In the genomic region with DNA sequence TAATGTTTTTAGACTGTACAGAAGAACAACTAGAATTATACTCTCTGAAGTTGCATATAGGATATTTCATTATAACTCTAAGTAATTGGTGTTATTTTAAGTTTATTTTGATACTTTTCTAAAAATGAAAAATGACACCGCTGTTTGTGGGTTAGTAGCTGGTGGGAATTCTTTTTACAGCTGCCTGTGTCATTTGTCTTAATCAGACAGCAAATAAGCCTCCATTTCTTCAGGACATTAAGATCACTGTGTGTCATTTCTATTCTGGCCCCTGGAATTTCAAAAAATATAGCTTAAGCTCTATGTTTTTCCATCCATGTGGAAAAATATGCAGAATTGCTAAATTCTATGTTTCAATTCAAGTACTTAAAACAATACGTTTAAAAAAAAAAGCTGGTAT, we compare ENCODE assay signal across 35 mouse cellular contexts.
"Had no signal": no experiment of that assay in that cellular context is flagged by ENCODE, and none has a peak within 500 bp of the region (broad histone marks: within the 10 kb centered on the region; RNA-seq: fewer than 3 reads in every experiment).

No protein-coding gene starts in this region.

- H3K9me3 ChIP-seq: heart, embryonic 10.5 days; heart, embryonic 13.5 days; heart, embryonic 15.5 days; hindbrain, embryonic 10.5 days; hindbrain, embryonic 12.5 days; hindbrain, embryonic 13.5 days; hindbrain, embryonic 15.5 days; intestine, embryonic 15.5 days; kidney, embryonic 15.5 days had no signal

- H3K4me2 ChIP-seq: heart, embryonic 11.5 days; heart, embryonic 12.5 days; heart, embryonic 13.5 days; heart, embryonic 15.5 days; hindbrain, embryonic 12.5 days; hindbrain, embryonic 13.5 days; hindbrain, embryonic 14.5 days; hindbrain, embryonic 15.5 days; intestine, embryonic 15.5 days; kidney, embryonic 15.5 days had no signal

- H3K27me3 ChIP-seq: heart, embryonic 12.5 days; heart, embryonic 13.5 days; heart, embryonic 15.5 days; hindbrain, embryonic 12.5 days; hindbrain, embryonic 13.5 days; hindbrain, embryonic 15.5 days; intestine, embryonic 15.5 days; kidney, embryonic 15.5 days had no signal

- H3K27ac ChIP-seq: heart, embryonic 10.5 days; heart, embryonic 13.5 days; heart, embryonic 15.5 days; hindbrain, embryonic 10.5 days; hindbrain, embryonic 12.5 days; hindbrain, embryonic 13.5 days; hindbrain, embryonic 14.5 days; hindbrain, embryonic 15.5 days; hindbrain, postnatal 0 days; intestine, embryonic 15.5 days; kidney, embryonic 15.5 days; kidney, postnatal 0 days; layer of hippocampus, adult 2 months had no signal

- H3K4me1 ChIP-seq: heart, embryonic 10.5 days; heart, embryonic 12.5 days; heart, embryonic 15.5 days; hindbrain, embryonic 10.5 days; hindbrain, embryonic 15.5 days; intestine, embryonic 15.5 days; kidney, embryonic 15.5 days had no signal

- DNase-seq: heart, postnatal 10 days; heart, postnatal 14 days; heart, postnatal 36 days; heart, postnatal 4 days; kidney, adult 11 months; kidney, adult 18-20 months; kidney, adult 2 months; kidney, adult 8-10 months; kidney, adult 9 months; kidney, postnatal 10 days; kidney, postnatal 14 days; kidney, postnatal 25 days; kidney, postnatal 36 days; kidney, postnatal 4 days; layer of hippocampus, adult 9-11 months; layer of hippocampus, postnatal 36 days had no signal

- H3K9ac ChIP-seq: heart, embryonic 12.5 days; heart, embryonic 13.5 days; heart, embryonic 15.5 days; hindbrain, embryonic 12.5 days; hindbrain, embryonic 13.5 days; hindbrain, embryonic 14.5 days; hindbrain, embryonic 15.5 days; intestine, embryonic 15.5 days; kidney, embryonic 15.5 days had no signal

- H3K36me3 ChIP-seq: heart, embryonic 10.5 days; heart, embryonic 12.5 days; heart, embryonic 13.5 days; heart, embryonic 15.5 days; hindbrain, embryonic 10.5 days; hindbrain, embryonic 12.5 days; hindbrain, embryonic 13.5 days; hindbrain, embryonic 15.5 days; intestine, embryonic 15.5 days; kidney, embryonic 15.5 days had no signal

- H3K4me3 ChIP-seq: heart, embryonic 10.5 days; heart, embryonic 12.5 days; heart, embryonic 13.5 days; heart, embryonic 15.5 days; hindbrain, embryonic 10.5 days; hindbrain, embryonic 12.5 days; hindbrain, embryonic 13.5 days; hindbrain, embryonic 15.5 days; intestine, embryonic 15.5 days; kidney, embryonic 15.5 days; layer of hippocampus, adult 2 months had no signal

- ATAC-seq: hindbrain, embryonic 16.5 days; hindbrain, postnatal 0 days; inflammation-experienced regulatory T-cells, adult 6 months; intestine, embryonic 15.5 days; intestine, embryonic 16.5 days; intestine, postnatal 0 days had no signal
